Mouse (Mus musculus): ENCODE results near the gene Rnf26. TPM values are rescaled to one million over a fixed set of nuclear protein-coding genes. Genes with fewer than 3 reads are reported as not detected.

Rnf26 gene
- polyA plus RNA-seq, 2 experiments from 2014 or later = 4.9 to 5.0 TPM

Other genes starting within 250 kb of the Rnf26 start
- gene Thy1, start 70.1 kb downstream of the Rnf26 start, polyA plus RNA-seq (2017; shearing (Covaris generic)) = 100 to 1,000 TPM; 107 to 154 TPM
- 1 to 10 TPM; 3.7 to 5.2 TPM for gene Usp2, start 46.5 kb downstream of the Rnf26 start, polyA plus RNA-seq (2017; shearing (Covaris generic))
- gene Mfrp, start 11.8 kb downstream of the Rnf26 start, polyA plus RNA-seq (2017; shearing (Covaris generic)) = not detected
- gene C1qtnf5, start 6.3 kb downstream of the Rnf26 start, polyA plus RNA-seq (2017; shearing (Covaris generic)) = not detected
- gene Gm49380, start within 50 bp of the Rnf26 start, polyA plus RNA-seq (2017; shearing (Covaris generic)) = not detected
- under 1 TPM in 1 of 2 experiments, not detected in 1; 0.34 TPM for gene Mcam, start 21.0 kb upstream of the Rnf26 start, polyA plus RNA-seq (2017; shearing (Covaris generic))
- gene Cbl, start 120.5 kb upstream of the Rnf26 start, polyA plus RNA-seq (2017; shearing (Covaris generic)) = 10 to 100 TPM; 22.7 to 23.0 TPM
- not detected for gene Ccdc153, start 127.2 kb upstream of the Rnf26 start, polyA plus RNA-seq (2017; shearing (Covaris generic))
- gene Pdzd3, start 138.0 kb upstream of the Rnf26 start, polyA plus RNA-seq (2017; shearing (Covaris generic)) = not detected
- 1 to 10 TPM; 3.7 to 7.3 TPM for gene Nlrx1, start 155.1 kb upstream of the Rnf26 start, polyA plus RNA-seq (2017; shearing (Covaris generic))
- gene Abcg4, start 175.1 kb upstream of the Rnf26 start, polyA plus RNA-seq (2017; shearing (Covaris generic)) = not detected
- gene Hinfp, start 192.2 kb upstream of the Rnf26 start, polyA plus RNA-seq (2017; shearing (Covaris generic)) = 10 to 100 TPM; 20.0 to 23.4 TPM
- gene C2cd2l, start 206.8 kb upstream of the Rnf26 start, polyA plus RNA-seq (2017; shearing (Covaris generic)) = 1 to 10 TPM; 3.2 to 3.6 TPM
- 10 to 100 TPM; 15.7 to 16.0 TPM for gene Dpagt1, start 212.5 kb upstream of the Rnf26 start, polyA plus RNA-seq (2017; shearing (Covaris generic))
- gene H2afx, start 221.2 kb upstream of the Rnf26 start, polyA plus RNA-seq (2017; shearing (Covaris generic)) = 10 to 100 TPM; 11.3 to 14.7 TPM
- 10 to 100 TPM; 23.7 to 24.0 TPM for gene Hmbs, start 230.7 kb upstream of the Rnf26 start, polyA plus RNA-seq (2017; shearing (Covaris generic))
- gene Vps11, start 248.2 kb upstream of the Rnf26 start, polyA plus RNA-seq (2017; shearing (Covaris generic)) = 10 to 100 TPM; 55.6 to 86.7 TPM

Data from CD4-positive, CD25-positive, alpha-beta regulatory T cell, adult 4 months (primary cell).